Comparison of ENCODE assay signal across 24 mouse cellular contexts in the genomic region with DNA sequence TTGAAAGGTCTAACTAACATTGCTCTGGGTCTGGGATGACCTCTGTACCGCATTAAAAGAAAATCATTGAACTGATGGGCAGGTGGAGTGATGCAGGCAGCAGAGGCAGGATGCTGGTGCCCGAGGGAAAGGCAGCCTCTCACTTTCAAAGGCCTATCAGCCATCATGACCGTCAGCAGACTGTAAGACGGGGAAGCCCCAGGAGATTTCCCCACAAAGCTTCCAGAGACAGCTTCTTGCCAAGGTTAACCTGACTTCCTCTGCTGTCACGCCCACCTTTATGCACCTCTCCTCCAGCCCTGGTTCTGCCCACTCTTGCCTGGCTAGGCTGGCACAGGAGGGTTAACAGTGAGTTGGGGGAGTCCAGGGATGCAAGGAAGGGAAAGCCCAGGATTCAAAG. TPM values are rescaled to one million over a fixed set of nuclear protein-coding genes. Genes with fewer than 3 reads are reported as not detected.
DNase-seq lines count a peak whose midpoint lies in the region; ATAC-seq and TF ChIP-seq lines count a peak whose summit lies in the region.
"Had no signal": no experiment of that assay in that cellular context is flagged by ENCODE, and none has a peak within 500 bp of the region (broad histone marks: within the 10 kb centered on the region; RNA-seq: fewer than 3 reads in every experiment).

No protein-coding gene starts in this region.

- no peak overlapping the region for H3K4me2 ChIP-seq in embryonic facial prominence, embryonic 13.5 days
- no peak overlapping the region for H3K4me2 ChIP-seq in limb, embryonic 13.5 days (replicated peaks)
- H3K4me2 ChIP-seq: heart, embryonic 15.5 days; hindbrain, embryonic 12.5 days; kidney, embryonic 15.5 days; liver, embryonic 12.5 days; neural tube, embryonic 13.5 days; stomach, embryonic 15.5 days had no signal

- H3K36me3 ChIP-seq in embryonic facial prominence, embryonic 13.5 days, result no peaks in the 10 kb centered on the region
- H3K36me3 ChIP-seq in limb, embryonic 13.5 days, result no peaks in the 10 kb centered on the region
- H3K36me3 ChIP-seq: G1E; heart, embryonic 15.5 days; hindbrain, embryonic 12.5 days; kidney, embryonic 15.5 days; liver, embryonic 12.5 days; neural tube, embryonic 13.5 days; stomach, embryonic 15.5 days had no signal

- peaks cover 25% of the 10 kb centered on the region for H3K4me1 ChIP-seq in embryonic facial prominence, embryonic 13.5 days
- peaks cover 32% of the 10 kb centered on the region for H3K4me1 ChIP-seq in limb, embryonic 13.5 days
- H3K4me1 ChIP-seq: liver, embryonic 12.5 days had no signal

- peak; percentile 93 for ATAC-seq in CD4-positive, CD25-positive, alpha-beta regulatory T cell, adult 4 months
- ATAC-seq in embryonic facial prominence, embryonic 13.5 days (ENCODE audit: insufficient number of reproducible peaks, insufficient read depth, low FRiP score, low TSS enrichment, low read depth), result no peak
- ATAC-seq in limb, embryonic 13.5 days (ENCODE audit: low FRiP score, low read depth), result no peak
- ATAC-seq: forebrain, embryonic 16.5 days; liver, embryonic 12.5 days; liver, postnatal 0 days had no signal

- H3K4me3 ChIP-seq in left cerebral cortex, adult 2 months, result no peak overlapping the region
- H3K4me3 ChIP-seq in embryonic facial prominence, embryonic 13.5 days, result no peak overlapping the region
- H3K4me3 ChIP-seq in limb, embryonic 13.5 days, result no peak overlapping the region
- H3K4me3 ChIP-seq in layer of hippocampus, adult 2 months, result no peak overlapping the region
- H3K4me3 ChIP-seq: heart, embryonic 15.5 days; hindbrain, embryonic 12.5 days; kidney, embryonic 15.5 days; liver, embryonic 12.5 days; neural tube, embryonic 13.5 days; stomach, embryonic 15.5 days had no signal

- no peak for DNase-seq in left cerebral cortex, adult 2 months (ENCODE audit: extremely low spot score in 1 of 2, low spot score in 2 of 2)
- DNase-seq in left cerebral cortex, postnatal 14 days (ENCODE audit: low spot score in 2 of 2), result no peak
- no peak for DNase-seq in cerebellum, postnatal 14 days
- DNase-seq in layer of hippocampus, adult 2 months (ENCODE audit: low spot score in 2 of 2), result no peak
- no peak for DNase-seq in left cerebral cortex, postnatal 36 days (ENCODE audit: low spot score in 2 of 2)
- DNase-seq: adrenal gland, postnatal 36 days; cerebellum, adult 18-20 months; cerebellum, postnatal 10 days; kidney, adult 11 months; kidney, postnatal 25 days; liver, postnatal 0 days; midbrain, embryonic 14.5 days had no signal

- TF ChIP-seq CTCF in left cerebral cortex, adult 2 months (IDR thresholded peaks at IDR 0.05), result no peak
- TF ChIP-seq CTCF in layer of hippocampus, adult 2 months (conservative IDR thresholded peaks at IDR 0.05), result no peak

- no peak overlapping the region for H3K9ac ChIP-seq in embryonic facial prominence, embryonic 13.5 days
- H3K9ac ChIP-seq in limb, embryonic 13.5 days, result no peak overlapping the region
- H3K9ac ChIP-seq: heart, embryonic 15.5 days; hindbrain, embryonic 12.5 days; kidney, embryonic 15.5 days; liver, embryonic 12.5 days; liver, postnatal 0 days; neural tube, embryonic 13.5 days; stomach, embryonic 15.5 days had no signal

- intact Hi-C loops in left cerebral cortex, adult 2 months (cut with DNase I), result no loop called here
- intact Hi-C loops in left cerebral cortex, postnatal 14 days (cut with DNase I), result no loop called here
- intact Hi-C loops in left cerebral cortex, postnatal 36 days (cut with DNase I), result no loop called here

- 68% methylated on average over 5 of the region's 5 CpGs for WGBS in embryonic facial prominence, embryonic 13.5 days
- WGBS in limb, embryonic 13.5 days, result 68% methylated on average over 5 of the region's 5 CpGs

- H3K27ac ChIP-seq in left cerebral cortex, adult 2 months, result peak overlapping the region; percentile 57
- H3K27ac ChIP-seq in embryonic facial prominence, embryonic 13.5 days, result 0 out of 2 replicates have a peak overlapping the region, but pooled peaks have one; percentile 8
- H3K27ac ChIP-seq in limb, embryonic 13.5 days, result peak overlapping the region; percentile 28; the same call in 1 of the 2 replicates
- H3K27ac ChIP-seq in layer of hippocampus, adult 2 months, result no peak overlapping the region
- H3K27ac ChIP-seq: heart, embryonic 15.5 days; hindbrain, embryonic 12.5 days; liver, embryonic 12.5 days; macrophage; neural tube, embryonic 13.5 days had no signal

- no peaks in the 10 kb centered on the region for H3K9me3 ChIP-seq in embryonic facial prominence, embryonic 13.5 days
- no peaks in the 10 kb centered on the region for H3K9me3 ChIP-seq in limb, embryonic 13.5 days
- H3K9me3 ChIP-seq: G1E; heart, embryonic 15.5 days; hindbrain, embryonic 12.5 days; kidney, embryonic 15.5 days; liver, embryonic 12.5 days; neural tube, embryonic 13.5 days; stomach, embryonic 15.5 days had no signal

- H3K27me3 ChIP-seq in embryonic facial prominence, embryonic 13.5 days, result no peaks in the 10 kb centered on the region
- H3K27me3 ChIP-seq in limb, embryonic 13.5 days, result no peaks in the 10 kb centered on the region
- H3K27me3 ChIP-seq: heart, embryonic 15.5 days; kidney, embryonic 15.5 days; liver, embryonic 12.5 days; neural tube, embryonic 13.5 days; stomach, embryonic 15.5 days had no signal

RNA-seq across cellular contexts. Expression of a gene that starts 44.3 kb away (rescaled TPM):
- total RNA-seq in left cerebral cortex, adult 2 months (2021), result 10 to 100 TPM; 60.0 to 69.0 TPM
- 10 to 100 TPM; 36.9 to 38.3 TPM for total RNA-seq in left cerebral cortex, postnatal 14 days (2021)
- 10 to 100 TPM; 15.6 to 36.9 TPM for polyA plus RNA-seq in CD4-positive, CD25-positive, alpha-beta regulatory T cell, adult 4 months (2017; shearing (Covaris generic))
- 29.8 and 30.9 TPM in 2 replicates for polyA plus RNA-seq in embryonic facial prominence, embryonic 13.5 days (2015; fragmentation: Nextera tagmentation; extraction: Ambion mirVana)
- polyA plus RNA-seq in limb, embryonic 13.5 days (2015; fragmentation: Nextera tagmentation; extraction: Ambion mirVana), result 33.8 and 34.8 TPM in 2 replicates
- 10 to 100 TPM; 48.7 to 49.6 TPM for total RNA-seq in layer of hippocampus, adult 2 months (2021)
- total RNA-seq in left cerebral cortex, postnatal 36 days (2021), result 10 to 100 TPM; 45.2 to 71.2 TPM
